Mouse (Mus musculus) heart, postnatal 14 days (tissue): ENCODE measurements around the gene Mypop. TPM values are rescaled to one million over a fixed set of nuclear protein-coding genes. Genes with fewer than 3 reads are reported as not detected.

ENCODE experiments used
- DNase-seq, 2 experiments: peaks; one replicate each; pipeline ENCODE4 v3.0.0; 2021 to 2022
- intact Hi-C: fragments of 180-260 bp; cut with DNase I; formaldehyde crosslinking; loops from one replicate; pipeline ENCODE4 v1.15.1; 2025
- total RNA-seq, 2 experiments: library from RNA; stranded (reverse); gene quantifications; 2 replicates each; pipeline ENCODE4 v1.2.3; 2021

The Mypop gene
- total RNA-seq, 2 experiments from 2014 or later = 2.5 to 2.8 TPM

DNA sequence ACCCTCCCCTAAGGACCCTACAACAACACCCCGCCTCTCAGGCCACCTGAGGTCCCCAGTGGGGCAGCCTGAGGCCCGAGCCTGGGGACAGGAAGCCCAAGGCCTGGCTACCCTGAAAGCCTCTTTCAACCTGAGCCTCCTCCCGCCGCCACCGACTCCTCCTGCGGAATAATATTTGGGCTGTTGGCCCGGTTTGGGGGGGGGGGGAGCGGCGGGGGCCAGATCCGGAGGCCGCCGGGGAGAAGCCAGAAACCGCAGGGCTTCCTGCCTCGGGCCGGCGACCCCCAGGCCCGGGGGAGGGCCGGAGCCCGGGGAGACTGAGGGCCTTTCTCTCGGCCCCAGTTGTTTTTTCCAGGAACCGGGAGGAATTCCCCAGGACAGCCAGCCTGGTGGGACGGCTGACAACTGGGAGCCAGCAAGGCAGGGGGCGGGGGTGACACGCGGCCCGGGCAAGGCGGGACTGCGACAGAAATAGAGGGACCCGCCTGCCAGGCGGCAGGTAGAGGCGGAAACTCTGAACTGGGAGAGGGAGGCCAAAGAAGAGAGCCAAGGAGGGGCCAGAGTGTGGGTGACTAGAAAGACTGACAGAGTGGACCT lies 21.1 kb downstream of the Mypop start:
- peak; percentile 56 to 64 for DNase-seq
- intact Hi-C loops = loop anchor here (1.0 kb wide), 1 partner anchor 10 kb away; no protein-coding TSS in a partner anchor

DNA sequence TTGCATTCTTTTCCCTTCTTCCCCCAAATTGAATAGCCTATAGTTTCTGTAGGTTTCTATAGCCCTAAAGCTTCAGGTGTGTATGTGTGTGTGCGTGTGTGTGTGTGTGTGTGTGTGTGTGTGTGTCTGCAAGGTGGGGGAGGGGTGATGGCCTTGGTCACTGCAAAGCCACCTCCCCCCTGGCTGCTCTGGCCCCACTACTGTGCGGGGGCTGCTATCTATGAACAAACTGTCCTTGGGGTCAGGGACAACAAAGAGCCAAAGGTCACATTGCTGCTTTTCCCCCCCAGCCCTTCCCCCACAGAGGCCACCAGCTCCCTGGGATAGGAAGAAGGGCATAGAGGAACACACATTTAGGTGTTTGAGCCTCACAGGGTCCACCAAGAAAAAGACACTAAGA lies 21.8 kb downstream of the Mypop start:
- intact Hi-C loops = loop anchor here (1.0 kb wide), 1 partner anchor 9 kb away; no protein-coding TSS in a partner anchor
- DNase-seq = no peak

DNA sequence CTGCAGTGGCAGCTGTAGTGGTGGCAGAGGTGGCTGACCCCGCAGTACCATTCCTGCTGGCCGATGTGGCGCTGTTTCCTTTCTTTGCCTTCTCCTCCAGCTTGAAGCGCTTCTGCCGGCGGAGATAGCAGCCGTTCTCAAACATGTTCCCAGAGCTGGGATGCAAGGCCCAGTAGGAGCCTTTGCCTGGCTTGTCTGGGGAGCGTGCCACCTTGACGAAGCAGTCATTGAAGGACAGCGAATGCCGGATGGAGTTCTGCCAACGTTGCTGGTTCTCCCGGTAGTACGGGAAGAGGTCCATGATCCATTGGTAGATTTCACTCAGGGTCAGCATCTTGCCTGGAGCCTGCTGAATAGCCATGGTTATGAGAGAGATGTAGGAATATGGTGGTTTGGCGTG lies 23.4 kb downstream of the Mypop start:
- intact Hi-C loops = no loop called here
- no peak for DNase-seq

DNA sequence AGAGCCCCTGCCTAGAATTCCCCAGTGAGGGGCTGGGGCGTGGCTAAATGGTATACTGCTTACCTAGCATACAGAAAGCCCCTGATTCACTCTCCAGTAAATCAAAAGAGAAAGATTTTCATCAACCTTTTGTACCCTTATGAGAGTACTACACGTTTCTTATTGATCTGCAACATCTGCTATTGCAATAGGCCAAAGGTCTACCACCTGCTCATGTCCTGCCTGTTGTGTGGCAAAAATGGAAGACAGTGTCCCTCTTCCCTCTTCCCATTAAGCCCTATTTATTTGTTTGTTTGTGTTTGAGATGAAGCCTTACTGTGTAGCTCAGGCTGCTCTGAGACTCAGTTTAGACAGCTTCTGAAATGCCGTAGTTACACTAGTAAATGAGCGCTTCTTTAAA lies 25.0 kb downstream of the Mypop start:
- DNase-seq = no peak
- intact Hi-C loops = no loop called here

DNA sequence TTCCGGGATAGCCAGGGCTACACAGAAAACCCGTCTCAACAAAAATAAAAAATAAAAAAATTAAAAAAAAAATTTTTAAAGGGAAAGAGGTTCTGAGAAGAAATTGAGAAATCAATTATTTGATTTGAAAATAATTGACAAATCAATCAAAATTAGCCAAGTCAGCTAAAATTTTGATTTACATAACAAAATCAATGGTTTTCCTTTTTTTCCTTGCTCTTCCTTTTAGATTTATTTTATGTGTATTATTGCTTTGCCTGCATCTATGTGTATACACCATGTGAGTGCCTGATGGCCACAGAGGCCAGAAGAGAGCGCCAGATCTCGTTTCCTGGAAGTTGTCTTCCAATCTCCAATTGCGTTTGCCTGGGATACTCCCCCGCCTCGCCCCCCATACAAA lies 26.9 kb downstream of the Mypop start:
- intact Hi-C loops = no loop called here

DNA sequence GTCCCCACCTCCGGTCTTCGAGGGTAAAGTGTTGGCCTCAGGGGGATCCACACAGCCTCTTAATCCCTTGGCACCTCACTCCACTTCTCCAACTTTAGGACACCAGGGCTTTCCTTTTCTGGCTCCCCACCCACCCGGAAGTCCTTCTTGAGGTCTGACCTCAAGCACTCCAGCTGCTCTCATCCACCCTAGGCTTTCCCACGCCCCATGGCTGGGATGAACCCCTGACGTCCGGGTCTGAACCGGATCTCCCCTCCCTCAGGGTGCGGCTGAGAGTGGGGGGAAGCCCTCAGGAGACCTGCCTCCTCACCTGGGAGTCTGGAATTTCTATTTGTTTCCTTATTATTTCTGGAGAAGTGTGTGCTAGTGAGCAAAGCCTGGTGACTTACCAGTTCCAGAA lies 30.0 kb downstream of the Mypop start:
- intact Hi-C loops = no loop called here
- DNase-seq = no peak

More for the DNA sequence above, 26.9 kb downstream of the Mypop start:
- no peak for DNase-seq

DNA sequence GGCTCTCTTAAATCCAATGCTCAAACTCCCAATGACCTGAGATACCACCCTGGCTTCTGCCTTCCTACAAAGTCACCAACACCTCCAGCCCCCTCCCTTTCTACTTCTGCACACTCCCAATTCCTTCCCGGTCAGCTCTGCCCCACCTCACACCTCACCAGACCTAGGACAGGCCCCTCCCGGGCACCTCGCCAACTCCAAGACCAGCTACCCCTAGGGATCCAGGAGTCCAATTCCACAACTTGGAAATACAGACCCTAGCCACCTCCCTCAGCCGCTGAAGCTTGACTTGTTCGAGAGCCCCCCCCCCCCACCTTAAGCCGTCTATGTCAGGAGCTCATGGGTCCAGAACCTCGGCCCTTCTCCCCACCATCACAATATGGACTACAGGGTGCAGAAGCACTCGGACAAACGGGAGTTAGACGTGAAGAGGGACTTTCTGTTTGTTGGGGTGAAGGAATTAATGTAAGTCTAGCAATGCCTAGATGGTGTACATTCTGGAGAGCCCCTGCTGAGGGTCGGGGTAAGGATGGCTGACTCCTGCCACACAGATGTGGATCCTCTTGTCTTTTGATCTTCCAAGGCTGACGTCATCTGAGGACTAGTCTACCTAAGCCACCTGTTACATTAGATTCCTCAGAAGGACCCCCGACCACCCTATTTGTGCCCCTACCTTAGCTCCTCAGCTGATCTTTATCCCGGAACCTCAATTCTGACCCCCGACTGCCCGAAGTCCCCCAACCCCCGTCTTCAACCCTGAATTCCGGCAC lies 31.3 kb downstream of the Mypop start:
- no peak for DNase-seq
- intact Hi-C loops = loop anchor here (1.0 kb wide), 1 partner anchor 10 kb away; no protein-coding TSS in a partner anchor

DNA sequence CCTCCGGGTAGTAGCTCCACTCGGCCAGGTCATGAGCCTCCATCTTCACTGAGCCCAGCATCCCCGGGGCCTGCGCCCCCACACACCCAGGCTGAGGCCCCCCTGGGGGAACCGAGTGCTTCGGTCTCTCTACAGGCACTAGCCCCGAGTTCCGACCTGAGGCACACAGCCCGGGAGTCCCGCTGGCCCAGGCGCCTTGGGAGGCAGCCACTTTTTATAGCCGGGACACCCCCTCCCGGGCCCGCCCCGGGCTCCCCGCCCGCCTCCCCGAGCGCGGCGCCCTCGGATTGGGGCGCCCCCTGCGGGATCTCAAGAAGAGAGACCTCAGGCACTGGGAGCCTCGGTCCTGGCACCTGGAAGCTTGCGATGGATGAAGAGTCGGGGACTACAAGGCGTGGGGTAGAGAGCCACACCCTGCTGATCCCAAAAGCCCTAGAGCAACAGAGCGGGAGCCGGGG lies 32.3 kb downstream of the Mypop start, which contains the start of gene Foxa3:
Gene Foxa3, minus strand, starts transcription at position 182 of the 458 bp plus-strand sequence.
- intact Hi-C loops = loop anchor here (1.0 kb wide), 1 partner anchor 16 kb away; no protein-coding TSS in a partner anchor
- peak; percentile 64 to 68 for DNase-seq

DNA sequence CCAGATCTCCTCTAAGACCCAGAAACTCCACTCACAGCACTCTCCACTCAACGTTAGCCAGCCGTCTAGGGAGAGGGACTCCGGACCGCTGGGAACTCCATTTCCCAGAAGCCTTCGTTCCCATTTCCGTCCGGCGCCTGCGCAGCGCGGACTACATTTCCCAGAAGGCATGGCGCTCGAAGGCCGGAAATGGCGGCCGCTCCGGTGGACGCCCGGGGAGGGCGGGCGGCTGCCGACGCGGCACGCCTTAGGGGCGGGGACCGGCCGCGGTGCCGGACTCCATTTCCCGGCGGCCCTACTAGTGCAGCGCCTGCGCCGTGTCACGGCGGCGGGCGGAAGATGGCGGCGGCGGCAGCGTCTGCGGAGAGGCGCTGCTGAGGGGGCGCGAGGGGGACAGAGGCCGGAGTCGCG lies 33.1 kb downstream of the Mypop start, which contains the start of gene Sympk:
Gene Sympk, plus strand, starts transcription at position 282 of the 411 bp plus-strand sequence.
- intact Hi-C loops = no loop called here
- peak; percentile 96 to 97 for DNase-seq

DNA sequence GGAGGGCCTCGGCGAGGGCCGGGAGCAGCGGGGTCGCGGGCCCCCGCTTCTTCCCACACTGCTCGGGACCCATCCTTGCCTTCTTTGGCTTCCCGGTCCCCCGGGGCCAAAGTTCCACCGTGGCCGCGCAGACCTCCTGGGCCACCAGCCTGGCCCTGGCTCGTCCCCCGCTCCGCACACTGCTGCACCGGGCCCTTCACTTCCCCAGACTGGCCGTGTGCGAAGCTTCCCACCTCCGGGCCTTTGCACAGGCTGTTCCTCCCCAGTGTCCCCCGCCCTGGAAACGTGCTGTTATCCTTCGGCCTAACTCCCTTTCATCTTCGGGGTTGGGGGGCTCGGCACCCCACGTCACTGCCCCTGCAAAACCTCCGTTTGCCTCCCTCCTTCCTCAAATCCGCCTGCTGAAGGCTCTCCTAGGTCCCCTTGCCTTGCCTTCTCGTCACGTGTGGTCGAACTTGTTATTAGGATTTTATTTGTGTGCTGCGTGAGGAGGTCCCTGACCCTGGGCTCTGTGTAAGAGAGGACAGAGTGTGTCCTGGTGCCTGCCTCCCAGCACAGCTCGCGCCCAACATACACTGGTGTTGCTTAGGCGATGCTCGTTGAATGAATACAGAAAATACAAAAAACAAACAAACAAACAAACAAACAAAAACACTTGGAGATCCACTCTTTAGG lies 33.7 kb downstream of the Mypop start:
- DNase-seq = peak in 1 of 2 experiments; percentile 36
- intact Hi-C loops = no loop called here

DNA sequence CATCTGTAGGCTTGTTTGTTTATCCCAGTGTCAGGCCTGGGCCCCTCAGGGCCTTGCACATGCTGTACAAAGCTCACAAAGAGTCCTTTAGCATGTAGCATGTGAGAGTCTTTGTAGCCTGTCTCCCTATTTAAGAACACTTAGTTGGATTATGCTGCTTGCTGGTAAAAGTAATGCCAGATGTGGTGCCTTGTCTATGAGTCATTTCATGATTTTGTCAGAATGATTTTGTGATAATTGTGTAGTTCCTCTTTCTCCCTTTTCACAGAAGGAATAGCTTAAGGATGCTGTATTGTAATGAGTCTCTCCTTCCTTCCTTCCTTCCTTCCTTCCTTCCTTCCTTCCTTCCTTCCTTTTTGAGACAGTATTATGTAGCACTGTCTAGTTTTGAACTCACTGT lies 37.0 kb downstream of the Mypop start:
- intact Hi-C loops = no loop called here
- no peak for DNase-seq

DNA sequence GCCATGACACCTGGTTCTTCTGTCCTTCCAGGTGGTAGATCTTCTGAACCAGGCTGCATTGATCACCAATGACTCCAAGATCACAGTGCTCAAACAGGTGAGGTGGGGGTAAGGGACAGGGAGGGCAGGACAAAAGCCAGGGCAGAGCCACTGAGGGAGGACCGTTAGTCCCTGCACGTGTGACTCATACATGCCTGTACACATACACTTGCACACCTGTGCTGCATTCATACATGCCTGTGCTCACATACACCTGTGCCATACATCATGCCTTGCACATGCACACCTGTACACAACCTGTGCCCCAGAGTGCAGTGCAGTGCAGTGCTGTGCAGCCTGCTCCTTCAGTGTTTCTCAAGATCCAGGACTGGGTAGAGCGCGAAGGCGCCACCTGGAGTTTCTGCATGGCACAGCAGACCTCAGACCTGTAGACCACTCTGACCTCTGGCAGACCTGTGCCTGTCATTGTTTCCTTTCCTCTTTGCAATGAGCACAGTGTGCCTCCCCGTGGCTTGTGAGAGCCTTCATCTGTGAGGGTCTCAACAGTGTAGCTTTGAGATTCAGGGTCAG lies 38.1 kb downstream of the Mypop start:
- intact Hi-C loops = no loop called here

DNA sequence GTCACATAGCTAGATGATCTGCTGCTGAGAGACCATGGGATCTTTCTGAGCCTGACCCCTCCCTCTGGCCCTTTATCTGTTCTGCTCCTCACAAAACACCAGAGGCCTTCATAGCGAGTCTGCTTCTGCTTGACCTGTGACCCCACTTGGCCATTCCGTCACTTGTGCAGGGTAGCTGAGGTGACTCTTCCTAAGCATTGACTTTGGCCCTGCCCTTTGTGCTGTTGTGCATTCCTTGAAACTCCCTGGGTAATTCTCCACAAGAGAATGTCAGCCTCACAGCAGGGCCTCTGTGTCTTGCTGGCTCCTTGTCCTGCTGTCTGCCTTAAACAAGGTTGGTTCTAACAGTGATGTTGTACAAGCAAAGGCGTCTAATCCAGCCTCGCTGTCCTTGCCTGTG lies 40.6 kb downstream of the Mypop start:
- intact Hi-C loops = no loop called here
- no peak for DNase-seq

More for the DNA sequence above, 38.1 kb downstream of the Mypop start:
- DNase-seq = peak; percentile 58 to 74

DNA sequence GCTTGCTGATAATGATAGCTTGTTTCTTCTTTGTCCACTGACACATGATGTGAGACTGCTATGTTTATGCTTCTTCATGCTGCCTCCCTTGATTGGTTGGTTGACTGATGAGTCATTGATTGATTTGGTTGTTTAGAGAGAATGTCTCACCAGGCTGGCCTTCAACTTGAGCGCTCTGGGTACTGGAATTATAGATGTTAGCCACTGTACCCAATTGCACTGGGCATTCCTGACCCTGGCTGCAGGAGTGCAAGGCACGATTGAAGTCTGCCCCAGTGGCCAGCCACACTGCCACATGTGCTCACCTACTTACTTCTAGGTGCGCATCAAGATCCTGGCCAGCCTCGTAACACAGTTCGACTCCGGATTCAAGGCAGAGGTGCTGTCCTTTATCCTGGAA lies 53.6 kb downstream of the Mypop start:
- intact Hi-C loops = no loop called here
- no peak for DNase-seq

DNA sequence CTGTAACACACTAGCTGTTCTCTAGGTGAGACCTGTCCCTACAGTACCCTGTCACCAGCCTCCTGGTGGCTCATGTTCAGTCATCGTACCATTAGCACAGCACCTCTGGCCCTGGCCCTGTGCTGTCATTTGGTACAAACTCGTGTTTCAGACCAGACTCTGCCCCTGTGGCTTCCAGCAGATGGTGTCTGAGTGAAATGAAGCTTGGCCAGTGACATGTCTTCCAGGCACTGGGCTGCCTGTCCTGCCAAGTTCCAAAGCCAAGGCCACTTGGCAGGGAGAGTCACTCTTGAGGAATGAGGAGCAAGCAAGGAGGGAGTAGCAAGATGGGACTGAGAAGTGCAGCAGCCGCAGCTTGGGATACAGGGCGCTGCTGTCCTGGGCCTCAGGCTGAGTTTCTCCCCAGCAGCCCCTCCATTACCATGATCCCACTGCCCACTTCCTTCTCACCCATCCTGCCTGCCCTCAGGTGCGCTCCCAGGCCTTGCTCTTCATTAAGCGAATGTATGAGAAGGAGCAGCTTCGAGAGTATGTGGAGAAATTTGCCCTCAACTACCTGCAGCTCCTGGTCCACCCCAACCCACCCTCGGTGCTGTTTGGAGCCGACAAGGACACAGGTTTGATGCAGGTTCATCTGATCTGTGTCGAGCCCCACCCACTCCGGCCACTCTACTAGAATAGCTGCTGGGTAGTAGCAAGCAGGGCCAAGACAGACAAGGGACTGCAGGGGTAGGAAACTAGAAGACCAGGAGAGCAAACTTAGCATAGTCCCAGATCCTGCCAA lies 55.4 kb downstream of the Mypop start:
- intact Hi-C loops = no loop called here
- DNase-seq = peak in 1 of 2 experiments; percentile 25

DNA sequence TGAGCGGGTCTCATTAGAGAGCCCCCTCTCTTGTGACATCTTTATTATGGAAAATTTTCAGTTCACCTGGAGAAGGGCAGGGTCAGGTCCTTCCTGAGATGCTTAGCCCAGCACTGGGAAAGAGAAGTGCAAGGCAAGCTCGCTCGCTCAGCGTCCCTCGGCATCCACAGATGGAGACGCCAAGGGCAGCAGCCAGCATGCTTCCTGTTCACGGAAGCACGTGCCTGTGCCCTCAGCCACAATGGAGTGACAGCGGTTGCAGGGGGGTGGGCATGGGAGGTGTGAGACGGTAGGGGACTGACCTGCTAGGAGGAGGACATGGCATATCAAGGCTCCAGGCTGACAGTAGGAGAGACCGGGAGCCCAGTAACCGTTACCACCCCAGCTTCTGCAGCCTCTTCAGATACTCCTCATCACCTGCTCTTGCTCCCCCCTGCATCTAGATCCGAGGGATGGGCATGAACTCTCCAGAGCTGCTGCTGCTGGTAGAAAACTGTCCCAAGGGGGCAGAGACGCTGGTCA lies 57.0 kb downstream of the Mypop start:
- no peak for DNase-seq
- intact Hi-C loops = no loop called here

DNA sequence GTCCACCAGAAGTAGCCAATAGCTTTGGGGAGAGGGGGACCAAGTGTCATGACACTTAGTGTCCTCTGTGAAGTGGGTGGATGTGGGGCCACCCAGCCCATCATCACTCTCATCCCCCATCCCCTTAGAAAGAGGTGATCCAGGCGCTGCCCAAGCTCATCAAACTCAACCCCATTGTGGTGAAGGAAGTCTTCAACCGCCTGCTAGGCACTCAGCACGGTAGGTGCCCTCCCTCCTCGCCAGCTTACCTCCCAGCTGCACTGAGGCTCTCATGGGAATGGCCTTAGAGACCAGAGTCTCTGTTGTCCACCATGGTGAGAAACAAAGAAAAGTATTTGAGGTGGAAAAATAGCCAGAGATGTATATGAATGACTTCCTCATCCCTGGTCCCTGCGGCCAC lies 58.2 kb downstream of the Mypop start:
- intact Hi-C loops = no loop called here
- no peak for DNase-seq

DNA sequence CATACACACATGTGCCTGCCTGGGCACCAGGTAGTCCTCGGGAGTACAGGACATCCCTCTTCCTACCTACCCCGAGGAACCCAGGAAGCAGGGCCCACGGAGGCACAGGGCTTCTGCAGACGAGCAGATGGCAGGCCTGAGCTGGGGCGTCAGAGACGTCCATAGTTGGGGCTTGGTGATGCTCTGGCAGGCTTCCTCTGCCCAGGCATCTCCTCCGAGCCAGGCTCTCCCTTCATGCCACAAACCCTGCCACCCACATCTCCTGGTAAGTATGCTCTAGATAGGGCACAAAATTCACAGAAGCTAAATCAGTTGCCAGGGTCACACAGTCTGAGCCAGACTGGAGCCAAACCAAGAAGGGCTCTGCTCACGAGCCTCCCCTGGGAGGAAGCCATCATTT lies 59.1 kb downstream of the Mypop start:
- no peak for DNase-seq
- intact Hi-C loops = no loop called here

DNA sequence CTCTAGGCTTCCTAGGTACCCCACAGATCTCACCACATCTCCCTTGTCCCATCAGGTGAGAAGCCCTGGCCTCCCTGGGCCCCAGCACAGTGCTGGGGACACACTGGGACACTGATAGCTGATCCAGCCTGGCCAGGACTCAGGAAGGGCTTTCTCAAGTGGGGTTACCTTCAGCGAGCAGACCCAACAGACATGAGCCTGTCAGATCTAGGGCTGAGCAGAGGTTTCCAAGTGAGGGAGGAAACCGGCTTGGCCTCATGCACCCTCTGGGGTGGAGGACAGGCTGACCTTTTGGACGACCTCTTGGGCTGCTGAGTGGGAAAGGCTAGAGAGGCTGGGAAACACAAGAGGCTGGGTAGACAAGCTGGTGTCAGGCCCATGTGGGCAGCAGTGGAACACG lies 60.1 kb downstream of the Mypop start:
- intact Hi-C loops = no loop called here

More for the DNA sequence above, 60.1 kb downstream of the Mypop start:
- DNase-seq = no peak
